Mouse (Mus musculus) stomach, embryonic 16.5 days (tissue): ENCODE measurements at regions not wholly inside any gene's neighbourhood (a gene's known extent, or its start where the extent isn't known, plus 50 kb on each side); places are given as distances from the start of the nearest gene placed in this dataset.

ENCODE experiments used
- ATAC-seq: fragments of 200-750 bp; cut with Nextera tagmentation; 2 replicates; pipeline ENCODE4 v1.8.0; 2017; ENCODE audit warnings: moderate number of reproducible peaks, moderate TSS enrichment; ENCODE audit not compliant: insufficient read depth, low FRiP score
- H3K27ac ChIP-seq: fragments of 300-500 bp; sonication (generic); 2 replicates; pipeline ENCODE4 v1.5.1; 2014; ENCODE audit warnings: low read length
- H3K27me3 ChIP-seq: fragments of 300-500 bp; sonication (generic); 2 replicates; pipeline ENCODE4 v1.6.1; 2014; ENCODE audit warnings: low read length, control low read depth, mixed read lengths; ENCODE audit not compliant: control insufficient read depth, insufficient read depth
- H3K36me3 ChIP-seq: fragments of 300-500 bp; sonication (generic); 2 replicates; pipeline ENCODE4 v1.6.1; 2014; ENCODE audit warnings: low read length; ENCODE audit not compliant: control insufficient read depth, insufficient read depth
- H3K4me1 ChIP-seq: fragments of 300-500 bp; sonication (generic); 2 replicates; pipeline ENCODE4 v1.6.1; 2014; ENCODE audit warnings: low read length, control low read depth, mixed read lengths; ENCODE audit not compliant: control insufficient read depth, insufficient read depth
- H3K4me2 ChIP-seq: fragments of 300-500 bp; sonication (generic); 2 replicates; pipeline ENCODE4 v1.6.1; 2014; ENCODE audit warnings: low read depth, low read length, mixed read lengths
- H3K4me3 ChIP-seq: fragments of 300-500 bp; sonication (generic); replicated peaks from 2 replicates; pipeline ENCODE4 v1.5.1; 2014; ENCODE audit warnings: mild to moderate bottlenecking, low read length
- H3K9ac ChIP-seq: fragments of 300-500 bp; sonication (generic); 2 replicates; pipeline ENCODE4 v1.6.1; 2014; ENCODE audit warnings: low read length
- H3K9me3 ChIP-seq: fragments of 300-500 bp; sonication (generic); replicated peaks from 2 replicates; pipeline ENCODE4 v1.6.1; 2016; ENCODE audit warnings: low read length, control low read depth; ENCODE audit not compliant: control insufficient read depth
- WGBS: fragments of 180-500 bp; shearing (Covaris S2); extraction: QIAGEN DNeasy Blood & Tissue Kit; methylation state at CpG from one replicate; pipeline ENCODE4 v1.1.7; 2014; 5-methylcytosine and 5-hydroxymethylcytosine counted together

GRCm38 (mm10) chr10:99632250-99632985 lies 127.0 kb downstream of the Csl start:
- H3K27me3 ChIP-seq = no peaks in the 10 kb centered on the region
- H3K36me3 ChIP-seq = no peaks in the 10 kb centered on the region
- no peaks in the 10 kb centered on the region for H3K4me1 ChIP-seq
- H3K9me3 ChIP-seq = no peaks in the 10 kb centered on the region
- H3K9ac ChIP-seq = no peak overlapping the region
- H3K27ac ChIP-seq = peak overlapping the region; percentile 5; the same call in 1 of the 2 replicates
- 67% methylated on average over 6 of the region's 6 CpGs for WGBS
- H3K4me3 ChIP-seq = no peak overlapping the region
- no peak overlapping the region for H3K4me2 ChIP-seq
- no peak for ATAC-seq

GRCm38 (mm10) chr10:99635796-99636195 lies 123.7 kb downstream of the Csl start:
- Histone ChIP-seq H3K4me1 (0 out of 2 replicates have a peak, but pooled peaks cover 2% of the 10 kb centered on the region), H3K27me3 (no peaks in the 10 kb centered on the region), H3K4me2 (no peak overlapping the region), H3K9ac (no peak overlapping the region), H3K36me3 (no peaks in the 10 kb centered on the region), H3K9me3 (no peaks in the 10 kb centered on the region), H3K27ac (no peak overlapping the region), H3K4me3 (no peak overlapping the region)
- WGBS = 85% methylated on average over 4 of the region's 4 CpGs
- ATAC-seq = no peak

- no peak overlapping the region for H3K4me2 ChIP-seq
- no peaks in the 10 kb centered on the region for H3K36me3 ChIP-seq
- no peak overlapping the region for H3K27ac ChIP-seq
- H3K9ac ChIP-seq = no peak overlapping the region
- no peaks in the 10 kb centered on the region for H3K27me3 ChIP-seq
- no peaks in the 10 kb centered on the region for H3K9me3 ChIP-seq
- no peak for ATAC-seq
- H3K4me3 ChIP-seq = no peak overlapping the region
- WGBS = 86% methylated on average over 7 of the region's 7 CpGs
- H3K4me1 ChIP-seq = 0 out of 2 replicates have a peak, but pooled peaks cover 2% of the 10 kb centered on the region
These were observed 120.4 kb downstream of the Csl start for GRCm38 (mm10) chr10:99639022-99639421.

GRCm38 (mm10) chr10:99639469-99639868 lies 120.0 kb downstream of the Csl start:
- Histone ChIP-seq H3K4me3 (no peak overlapping the region), H3K4me2 (no peak overlapping the region), H3K9ac (no peak overlapping the region), H3K9me3 (no peaks in the 10 kb centered on the region), H3K4me1 (0 out of 2 replicates have a peak, but pooled peaks cover 2% of the 10 kb centered on the region), H3K36me3 (no peaks in the 10 kb centered on the region), H3K27ac (0 out of 2 replicates have a peak overlapping the region, but pooled peaks have one; percentile 44), H3K27me3 (no peaks in the 10 kb centered on the region)
- WGBS = 45% methylated on average over 5 of the region's 5 CpGs
- no peak for ATAC-seq

- H3K9me3 ChIP-seq = no peaks in the 10 kb centered on the region
- 0 out of 2 replicates have a peak, but pooled peaks cover 2% of the 10 kb centered on the region for H3K4me1 ChIP-seq
- no peak overlapping the region for H3K4me3 ChIP-seq
- H3K27ac ChIP-seq = no peak overlapping the region
- 7% methylated on average over 11 of the region's 11 CpGs for WGBS
- no peaks in the 10 kb centered on the region for H3K27me3 ChIP-seq
- ATAC-seq = peak; percentile 71
- no peak overlapping the region for H3K4me2 ChIP-seq
- H3K9ac ChIP-seq = no peak overlapping the region
- no peaks in the 10 kb centered on the region for H3K36me3 ChIP-seq
These were observed 117.7 kb downstream of the Csl start for GRCm38 (mm10) chr10:99641784-99642183.

- H3K4me2 ChIP-seq = no peak overlapping the region
- H3K9ac ChIP-seq = no peak overlapping the region
- no peak overlapping the region for H3K27ac ChIP-seq
- no peaks in the 10 kb centered on the region for H3K9me3 ChIP-seq
- WGBS = 56% methylated on average over 4 of the region's 4 CpGs
- no peak overlapping the region for H3K4me3 ChIP-seq
- H3K36me3 ChIP-seq = no peaks in the 10 kb centered on the region
- H3K4me1 ChIP-seq = 0 out of 2 replicates have a peak, but pooled peaks cover 2% of the 10 kb centered on the region
- ATAC-seq = no peak
- no peaks in the 10 kb centered on the region for H3K27me3 ChIP-seq
These were observed 117.1 kb downstream of the Csl start for GRCm38 (mm10) chr10:99642201-99642827.

GRCm38 (mm10) chr10:99644981-99645380 lies 114.5 kb downstream of the Csl start:
- WGBS = 56% methylated on average over 2 of the region's 2 CpGs
- H3K27ac ChIP-seq = no peak overlapping the region
- H3K9ac ChIP-seq = no peak overlapping the region
- ATAC-seq = no peak
- no peak overlapping the region for H3K4me3 ChIP-seq
- H3K36me3 ChIP-seq = no peaks in the 10 kb centered on the region
- no peaks in the 10 kb centered on the region for H3K4me1 ChIP-seq
- H3K9me3 ChIP-seq = no peaks in the 10 kb centered on the region
- no peaks in the 10 kb centered on the region for H3K27me3 ChIP-seq
- no peak overlapping the region for H3K4me2 ChIP-seq

DNA sequence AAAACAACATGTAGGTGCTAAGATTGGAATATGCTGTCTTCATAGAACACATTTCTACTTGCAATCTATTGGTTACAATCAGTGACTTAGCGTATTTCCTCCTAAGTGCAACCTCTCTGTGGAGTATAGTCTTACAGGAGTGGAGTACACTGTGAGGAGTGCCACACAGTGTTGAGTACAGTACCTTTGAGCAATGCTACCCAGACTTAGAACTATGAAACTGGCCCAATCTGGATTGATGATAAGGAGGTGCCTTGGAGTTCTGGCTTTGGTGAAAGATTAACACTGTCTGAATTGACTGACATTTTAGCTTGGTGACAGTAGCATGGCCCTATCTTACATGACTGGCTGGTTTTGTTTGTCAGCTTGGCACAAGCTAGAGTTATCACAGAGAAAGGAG lies 107.4 kb downstream of the Csl start:
- ATAC-seq = no peak
- H3K9ac ChIP-seq = no peak overlapping the region
- no peaks in the 10 kb centered on the region for H3K4me1 ChIP-seq
- H3K27me3 ChIP-seq = no peaks in the 10 kb centered on the region
- H3K9me3 ChIP-seq = no peaks in the 10 kb centered on the region
- H3K4me3 ChIP-seq = no peak overlapping the region
- H3K36me3 ChIP-seq = no peaks in the 10 kb centered on the region
- WGBS = 84% methylated on average over 1 of the region's 1 CpGs
- H3K27ac ChIP-seq = no peak overlapping the region
- no peak overlapping the region for H3K4me2 ChIP-seq

- H3K9ac ChIP-seq = no peak overlapping the region
- no peak overlapping the region for H3K4me2 ChIP-seq
- no peaks in the 10 kb centered on the region for H3K27me3 ChIP-seq
- H3K4me3 ChIP-seq = no peak overlapping the region
- no peaks in the 10 kb centered on the region for H3K4me1 ChIP-seq
- H3K9me3 ChIP-seq = no peaks in the 10 kb centered on the region
- no peak overlapping the region for H3K27ac ChIP-seq
- WGBS = 83% methylated on average over 4 of the region's 4 CpGs
- H3K36me3 ChIP-seq = no peaks in the 10 kb centered on the region
- no peak for ATAC-seq
These were observed 105.2 kb downstream of the Csl start for GRCm38 (mm10) chr10:99654284-99654683.
